ENCODE assay signal across 8 mouse cellular contexts in the genomic region with DNA sequence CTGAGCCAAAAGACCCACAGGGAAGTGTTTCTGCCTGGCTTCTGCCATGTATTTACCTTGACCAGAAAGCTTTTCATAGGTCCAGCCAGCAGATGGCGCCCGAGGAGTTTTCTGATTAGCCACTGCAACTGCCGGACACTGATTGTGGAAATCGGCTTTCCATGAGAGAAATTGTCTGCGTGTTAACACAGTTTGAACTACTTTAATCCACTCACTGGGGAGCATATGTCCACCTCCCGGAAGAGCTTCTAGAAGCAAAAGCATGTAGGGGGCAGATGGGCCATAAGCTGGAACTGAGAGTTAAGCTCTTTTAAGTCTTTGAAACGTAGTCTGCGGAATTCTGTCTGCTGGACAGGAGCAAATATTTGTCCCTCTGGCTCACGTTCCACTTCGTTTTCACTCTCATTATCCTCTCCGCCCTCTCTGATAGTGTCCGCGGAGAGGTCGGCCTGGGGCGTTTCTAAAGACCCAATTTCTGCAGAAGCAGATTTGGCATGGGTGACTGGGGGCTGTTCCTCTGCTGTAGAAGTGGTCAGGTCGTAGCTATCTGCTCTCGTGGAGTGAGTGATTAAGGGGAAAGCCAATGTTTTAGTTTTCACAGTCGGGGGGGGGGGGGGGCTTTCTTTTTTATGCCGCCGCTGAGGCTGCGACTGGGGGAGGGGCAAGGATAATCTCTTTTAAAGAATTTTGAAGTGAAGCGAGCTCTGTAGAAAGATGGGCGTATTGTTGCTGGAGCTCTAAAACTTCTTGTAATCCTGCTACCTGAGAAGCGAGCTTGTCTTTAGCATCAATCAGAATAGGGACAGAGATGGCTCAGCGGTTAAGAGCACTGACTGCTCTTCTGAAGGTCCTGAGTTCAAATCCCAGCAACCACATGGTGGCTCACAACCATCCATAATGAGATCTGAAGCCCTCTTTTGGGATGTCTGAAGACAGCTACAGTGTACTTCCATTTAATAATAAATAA. TPM values are rescaled to one million over a fixed set of nuclear protein-coding genes. Genes with fewer than 3 reads are reported as not detected.
DNase-seq lines count a peak whose midpoint lies in the region; ATAC-seq and TF ChIP-seq lines count a peak whose summit lies in the region.

No protein-coding gene starts in this region.

- CTCF ChIA-PET in Patski (lab: Charles Lee), result interaction anchor here (1.0 to 1.5 kb wide), 8 partner anchors 9 to 1889 kb away, joined by 3 to 5 read pairs (median 3); no protein-coding TSS in a partner anchor

- 0 out of 2 replicates have a peak, but pooled peaks cover 6% of the 10 kb centered on the region for H3K4me1 ChIP-seq in hindbrain, embryonic 12.5 days

- H3K9ac ChIP-seq in hindbrain, embryonic 12.5 days, result peak overlapping the region; percentile 59

- H3K27me3 ChIP-seq in Patski, result no peaks in the 10 kb centered on the region
- no peaks in the 10 kb centered on the region for H3K27me3 ChIP-seq in hindbrain, embryonic 12.5 days

- peak overlapping the region; percentile 33 for H3K4me3 ChIP-seq in hindbrain, embryonic 12.5 days

- peak; percentile 93 for TF ChIP-seq CTCF in Patski (IDR thresholded peaks at IDR 0.05)

- 14% methylated on average over 25 of the region's 25 CpGs for WGBS in hindbrain, embryonic 12.5 days

- ATAC-seq in Patski, result peak; percentile 96
- ATAC-seq in hindbrain, embryonic 12.5 days (ENCODE audit: low FRiP score), result peak; percentile 89

- POLR2A ChIA-PET in Patski (lab: Charles Lee), result no interaction called here

- H3K4me2 ChIP-seq in hindbrain, embryonic 12.5 days (replicated peaks), result peak overlapping the region; percentile 70

- DNase-seq in Patski (ENCODE audit: low read depth, low spot score), result peak; percentile 46
- DNase-seq in cerebellum, postnatal 10 days, result peak; percentile 96 to 97
- DNase-seq in frontal cortex, postnatal 14 days (ENCODE audit: low spot score in 2 of 2), result peak; percentile 60 to 90
- peak; percentile 85 to 90 for DNase-seq in layer of hippocampus, postnatal 14 days (ENCODE audit: low spot score in 2 of 2)
- DNase-seq in lung, postnatal 10 days, result peak; percentile 88
- DNase-seq in retina, postnatal 7 days (ENCODE audit: low read depth, low spot score), result peak; percentile 91
- peak; percentile 39 for DNase-seq in urinary bladder, postnatal 10 days (ENCODE audit: low spot score)

- H3K27ac ChIP-seq in hindbrain, embryonic 12.5 days, result no peak overlapping the region

- no peaks in the 10 kb centered on the region for H3K36me3 ChIP-seq in hindbrain, embryonic 12.5 days

- H3K9me3 ChIP-seq in hindbrain, embryonic 12.5 days (replicated peaks), result no peaks in the 10 kb centered on the region

- in situ Hi-C loops in Patski (cut with MboI; ENCODE audit: low pct_unique_long_range_greater_than_20kb), result loop anchor here (5.0 kb wide), 1 partner anchor 742 kb away; no protein-coding TSS in a partner anchor

RNA-seq across cellular contexts. Expression of a gene that starts 41.2 kb away (rescaled TPM):
- 0.08 TPM for polyA plus RNA-seq in Patski (2021)
- 0.05 and 0.08 TPM in 2 replicates for polyA plus RNA-seq in hindbrain, embryonic 12.5 days (2016; fragmentation: Nextera tagmentation; extraction: Ambion mirVana)
- under 1 TPM; 0.53 to 0.74 TPM for total RNA-seq in layer of hippocampus, postnatal 14 days (2021)

Comparison
In these comparisons a context has a peak if more than half of its experiments do, and no peak if none do; other contexts are left out.
1. DNase-seq: peak in every context shown above with its lines; median percentile 96 in cerebellum, postnatal 10 days; 91 in retina, postnatal 7 days; 88 in lung, postnatal 10 days; 88 in layer of hippocampus, postnatal 14 days; 75 in frontal cortex, postnatal 14 days; 46 in Patski; 39 in urinary bladder, postnatal 10 days.